In genomic region chr10:62104835-62105576, GRCm38 (mm10) we compare ENCODE assay signal across 8 mouse cellular contexts. TPM values are rescaled to one million over a fixed set of nuclear protein-coding genes. Genes with fewer than 3 reads are reported as not detected.
DNase-seq lines count a peak whose midpoint lies in the region; ATAC-seq and TF ChIP-seq lines count a peak whose summit lies in the region.

No protein-coding gene starts in this region.

- WGBS in heart, embryonic 12.5 days = 23% methylated on average over 7 of the region's 7 CpGs
- WGBS in midbrain, postnatal 0 days = 28% methylated on average over 7 of the region's 7 CpGs

- H3K4me3 ChIP-seq in heart, embryonic 12.5 days = no peak overlapping the region
- no peak overlapping the region for H3K4me3 ChIP-seq in G1E (ENCODE audit: low read depth, low read length)
- no peak overlapping the region for H3K4me3 ChIP-seq in midbrain, postnatal 0 days (ENCODE audit: low read depth, low read length)

- peak; percentile 42 for DNase-seq in heart, adult 8-10 months (ENCODE audit: low spot score)
- peak; percentile 5 for DNase-seq in G1E (ENCODE audit: low spot score)
- peak; percentile 68 for DNase-seq in cerebellum, adult 11 months
- peak; percentile 48 to 70 for DNase-seq in frontal cortex, postnatal 25 days (ENCODE audit: low spot score in 2 of 2)
- peak; percentile 77 to 79 for DNase-seq in left cerebral cortex, adult 18-20 months (ENCODE audit: low spot score in 2 of 2)
- DNase-seq in midbrain, postnatal 0 days (ENCODE audit: low spot score) = peak; percentile 87
- peak; percentile 85 for DNase-seq in testis, postnatal 10 days (ENCODE audit: low spot score)

- no peak overlapping the region for H3K9ac ChIP-seq in heart, embryonic 12.5 days
- H3K9ac ChIP-seq in midbrain, postnatal 0 days (replicated peaks; ENCODE audit: low read length, poor library complexity, severe bottlenecking) = no peak overlapping the region

- no peaks in the 10 kb centered on the region for H3K9me3 ChIP-seq in heart, embryonic 12.5 days (replicated peaks)
- H3K9me3 ChIP-seq in G1E (replicated peaks) = no peaks in the 10 kb centered on the region
- H3K9me3 ChIP-seq in midbrain, postnatal 0 days (ENCODE audit: low read length) = no peaks in the 10 kb centered on the region

- H3K4me1 ChIP-seq in heart, embryonic 12.5 days (replicated peaks) = no peaks in the 10 kb centered on the region
- H3K4me1 ChIP-seq in G1E (ENCODE audit: insufficient read depth, low read depth, low read length) = no peaks in the 10 kb centered on the region
- H3K4me1 ChIP-seq in midbrain, postnatal 0 days (ENCODE audit: insufficient read depth, low read length) = peaks cover 24% of the 10 kb centered on the region

- H3K27ac ChIP-seq in heart, embryonic 12.5 days (ENCODE audit: poor library complexity, severe bottlenecking) = no peak overlapping the region
- no peak overlapping the region for H3K27ac ChIP-seq in midbrain, postnatal 0 days (ENCODE audit: low read depth, low read length)

- peaks cover 79% of the 10 kb centered on the region for H3K27me3 ChIP-seq in heart, embryonic 12.5 days (replicated peaks)
- H3K27me3 ChIP-seq in G1E (ENCODE audit: insufficient read depth, low read length) = no peaks in the 10 kb centered on the region
- H3K27me3 ChIP-seq in midbrain, postnatal 0 days (ENCODE audit: insufficient read depth, low read length) = no peaks in the 10 kb centered on the region

- no peak for TF ChIP-seq CTCF in G1E (IDR thresholded peaks at IDR 0.05; ENCODE audit: low read depth, low read length)
- TF ChIP-seq CTCF in midbrain, postnatal 0 days (IDR thresholded peaks at IDR 0.05) = peak; percentile 93

- H3K4me2 ChIP-seq in heart, embryonic 12.5 days = no peak overlapping the region
- no peak overlapping the region for H3K4me2 ChIP-seq in midbrain, postnatal 0 days (ENCODE audit: low read depth, low read length, poor library complexity, severe bottlenecking)

- no peak for ATAC-seq in heart, embryonic 12.5 days (ENCODE audit: insufficient number of reproducible peaks, low FRiP score)
- no peak for ATAC-seq in G1E (ENCODE audit: extremely low read depth, insufficient number of reproducible peaks, low FRiP score, poor library complexity, severe bottlenecking)
- ATAC-seq in midbrain, postnatal 0 days (ENCODE audit: low FRiP score) = no peak

- no peaks in the 10 kb centered on the region for H3K36me3 ChIP-seq in heart, embryonic 12.5 days
- no peaks in the 10 kb centered on the region for H3K36me3 ChIP-seq in G1E (replicated peaks)
- peaks cover 6% of the 10 kb centered on the region; the same call in 1 of the 2 replicates for H3K36me3 ChIP-seq in midbrain, postnatal 0 days (ENCODE audit: insufficient read depth, low read length)

RNA-seq across cellular contexts. Expression of gene Neurog3, which starts 27.9 kb away (rescaled TPM):
- not detected for total RNA-seq in heart, adult 8-10 months (2022)
- polyA plus RNA-seq in heart, embryonic 12.5 days (2016; fragmentation: Nextera tagmentation; extraction: Ambion mirVana) = not detected in 2 replicates
- total RNA-seq in G1E (2014; fragmentation: Nextera tagmentation) (not detected in 2 replicates), G1E (2017) (not detected in 2 replicates)
- polyA plus RNA-seq in G1E (2012) = not detected in 2 replicates
- total RNA-seq in left cerebral cortex, adult 18-20 months (2021) = under 1 TPM in 1 of 2 experiments, not detected in 1; 0.26 TPM
- not detected in 2 replicates for total RNA-seq in midbrain, postnatal 0 days (2014; rRNA removed)
- not detected in 2 replicates for polyA plus RNA-seq in midbrain, postnatal 0 days (2015; fragmentation: Nextera tagmentation; extraction: Ambion mirVana)

RNA-seq across cellular contexts. Expression of gene Fam241b, which starts 38.7 kb away (rescaled TPM):
- 1 to 10 TPM; 4.1 to 5.5 (median 5.3) TPM for total RNA-seq in heart, adult 8-10 months (2022)
- 3.7 and 4.1 TPM in 2 replicates for polyA plus RNA-seq in heart, embryonic 12.5 days (2016; fragmentation: Nextera tagmentation; extraction: Ambion mirVana)
- total RNA-seq in G1E (2014; fragmentation: Nextera tagmentation) (2.0 and 3.2 TPM in 2 replicates), G1E (2017) (13.2 and 14.2 TPM in 2 replicates)
- 9.3 and 10.0 TPM in 2 replicates for polyA plus RNA-seq in G1E (2012)
- total RNA-seq in left cerebral cortex, adult 18-20 months (2021) = 10 to 100 TPM; 62.3 to 63.9 TPM
- 101 and 114 TPM in 2 replicates for total RNA-seq in midbrain, postnatal 0 days (2014; rRNA removed)
- 208 and 217 TPM in 2 replicates for polyA plus RNA-seq in midbrain, postnatal 0 days (2015; fragmentation: Nextera tagmentation; extraction: Ambion mirVana)

Comparison
In these comparisons a context has a peak if more than half of its experiments do, and no peak if none do; other contexts are left out.
1. DNase-seq: peak in every context shown above with its lines; median percentile 87 in midbrain, postnatal 0 days; 85 in testis, postnatal 10 days; 78 in left cerebral cortex, adult 18-20 months; 68 in cerebellum, adult 11 months; 59 in frontal cortex, postnatal 25 days; 42 in heart, adult 8-10 months; 5 in G1E.